Mouse (Mus musculus): ENCODE results near the gene Cfap69.

DNA sequence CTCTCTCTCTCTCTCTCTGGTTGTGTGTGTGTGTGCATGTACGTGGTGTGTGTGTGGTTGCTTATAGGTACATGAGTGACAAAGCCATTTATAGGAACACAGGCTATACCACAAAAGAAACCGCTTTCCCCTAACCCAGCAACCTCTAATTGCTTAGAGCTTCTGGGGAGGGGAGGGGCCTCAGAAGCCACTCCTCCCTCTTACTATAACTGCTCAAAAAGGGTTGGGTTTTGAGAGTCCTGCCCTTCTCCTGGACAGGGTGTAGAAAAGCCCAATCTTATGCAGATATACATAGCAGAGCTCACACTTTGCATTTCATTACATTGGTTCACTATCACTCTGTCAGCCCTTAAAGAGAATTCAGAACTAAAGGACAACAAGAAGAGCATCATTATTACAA, 36.3 kb upstream of the Cfap69 start:
- TF ChIP-seq CTCF (IDR thresholded peaks at IDR 0.05; ENCODE audit: low read depth), result no peak
- no peak for TF ChIP-seq EP300 (IDR thresholded peaks at IDR 0.05; ENCODE audit: low read depth)
